Mouse (Mus musculus): ENCODE measurements around the gene Taar3.

DNA sequence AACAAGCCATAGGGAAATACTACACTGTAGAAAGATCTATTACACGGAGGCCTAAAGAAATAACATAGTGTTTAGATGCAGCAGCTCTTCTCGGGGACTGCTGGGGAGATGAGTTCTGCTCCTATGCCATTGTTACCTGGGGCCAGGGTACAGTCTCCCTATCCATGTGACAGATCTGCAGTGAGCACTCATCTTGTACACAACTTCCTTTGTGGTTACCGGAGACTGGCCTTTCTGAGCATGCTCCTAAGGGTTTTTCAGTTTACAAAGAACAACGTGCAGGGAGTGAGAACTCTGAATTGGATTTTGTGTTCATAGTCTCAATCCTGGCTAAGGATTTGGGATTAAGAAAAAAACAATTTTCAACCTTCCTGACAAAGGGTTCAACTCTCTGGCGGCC, 37.1 kb downstream of the Taar3 start:
- TF ChIP-seq CTCF (IDR thresholded peaks at IDR 0.05; ENCODE audit: insufficient read depth, low read length) = no peak
- no peak for TF ChIP-seq POLR2A (IDR thresholded peaks at IDR 0.05; ENCODE audit: borderline replicate concordance, extremely low read depth, low read depth, low read length)

Measured in lung, adult 2 months (tissue).